Mouse (Mus musculus): ENCODE results near the gene Rarb. TPM values are rescaled to one million over a fixed set of nuclear protein-coding genes. Genes with fewer than 3 reads are reported as not detected.
"Not testable (repeated sequence)": the region's sequence is repeated elsewhere in the genome, so short reads cannot be mapped to it uniquely, and the experiment has no call there.

Rarb gene
- total RNA-seq (2021) = 1 to 10 TPM; 7.3 to 9.6 TPM
- long read RNA-seq, experiment 1, partial matches to known transcripts = 0 of 1 reads
- long read RNA-seq, experiment 1, other reads (novel, unspliced or antisense) = 0 of 1 reads
- long read RNA-seq, experiment 2, partial matches to known transcripts = 1 of 8 reads
- long read RNA-seq, experiment 2, other reads (novel, unspliced or antisense) = 2 of 8 reads

- DNase-seq = no peak
These were observed at the start of gene Rarb for GRCm38 (mm10) chr14:16818602-16819250. Rarb (minus strand) TSS chr14:16819156.

DNA sequence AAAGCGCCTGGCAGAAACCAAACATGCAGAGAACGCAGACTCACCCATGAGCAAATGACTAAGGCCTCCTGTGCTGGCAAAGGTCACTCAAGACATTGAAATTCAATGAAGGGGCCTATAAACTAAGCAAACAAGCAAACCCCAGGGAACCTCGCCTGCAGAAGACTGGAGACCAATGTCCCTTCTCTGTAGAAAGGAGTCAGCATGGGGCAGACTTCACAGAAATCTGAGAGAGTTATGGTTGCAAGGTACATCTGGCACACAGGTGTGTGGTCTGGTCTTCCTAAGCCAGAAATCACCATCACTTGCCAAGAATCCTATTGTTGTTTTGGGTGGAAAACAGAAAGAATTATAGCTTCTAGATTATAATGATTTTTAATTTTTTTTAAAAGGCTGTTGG lies 23.1 kb upstream of the Rarb start:
- no peak for DNase-seq

DNA sequence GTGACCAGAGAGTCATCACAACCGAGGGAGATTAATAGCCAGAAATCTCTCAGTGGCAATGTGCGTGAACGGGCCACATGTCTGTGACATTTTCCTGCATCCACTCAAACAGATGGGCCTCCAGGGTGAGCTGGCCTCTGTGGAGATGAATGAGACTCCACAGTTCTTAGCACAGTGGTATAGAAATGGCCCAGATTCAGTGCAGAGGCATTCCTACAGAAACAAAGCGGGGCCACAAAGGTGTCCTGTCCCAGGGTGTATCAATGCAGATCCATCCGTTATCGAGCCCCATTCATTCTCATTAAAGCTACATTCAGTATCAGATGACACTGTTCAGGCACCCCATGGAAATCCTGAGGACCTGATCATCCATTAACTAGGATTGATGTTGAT lies 22.6 kb upstream of the Rarb start:
- no peak for DNase-seq

GRCm38 (mm10) chr14:16840951-16841596 lies 22.1 kb upstream of the Rarb start:
- peak; percentile 39 for DNase-seq

DNA sequence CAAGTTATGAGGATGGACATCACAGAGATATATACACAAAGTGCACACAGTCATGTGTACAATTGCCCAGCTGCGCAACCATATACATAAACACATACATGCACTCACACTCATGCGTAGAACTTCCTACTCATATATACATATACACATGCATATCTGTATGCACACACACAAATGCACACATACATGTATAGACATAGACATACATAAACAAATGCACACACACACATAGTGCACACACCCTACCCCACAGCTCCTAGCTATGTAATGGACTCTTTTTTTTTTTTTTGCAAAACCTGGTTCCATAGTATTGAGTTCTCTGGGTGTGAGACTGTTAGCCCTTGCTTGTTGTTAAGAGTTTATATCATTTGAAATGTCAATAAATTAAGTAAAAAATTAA lies 21.2 kb upstream of the Rarb start:
- no peak for DNase-seq

GRCm38 (mm10) chr14:16815096-16815741 lies 3.7 kb downstream of the Rarb start:
- DNase-seq = no peak

DNA sequence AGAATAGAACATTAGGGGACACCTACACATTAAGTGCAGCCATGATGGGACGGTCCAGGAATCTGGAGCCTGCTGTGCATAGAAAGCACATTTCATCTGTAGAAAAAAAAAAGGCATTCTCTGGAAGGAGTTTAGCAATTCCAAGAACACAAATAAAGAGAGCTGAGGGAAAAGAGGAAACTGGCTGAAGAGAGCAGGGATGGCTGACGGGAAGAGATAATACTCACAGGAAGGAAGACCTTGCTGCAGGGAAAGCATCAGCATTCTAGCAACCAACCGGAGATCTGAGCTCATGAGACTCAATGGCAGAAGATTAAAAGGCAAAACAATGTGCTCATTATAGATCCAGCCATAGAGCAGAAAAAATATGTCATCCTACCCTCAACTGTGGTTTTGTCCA lies 12.8 kb downstream of the Rarb start:
- DNase-seq = no peak

DNA sequence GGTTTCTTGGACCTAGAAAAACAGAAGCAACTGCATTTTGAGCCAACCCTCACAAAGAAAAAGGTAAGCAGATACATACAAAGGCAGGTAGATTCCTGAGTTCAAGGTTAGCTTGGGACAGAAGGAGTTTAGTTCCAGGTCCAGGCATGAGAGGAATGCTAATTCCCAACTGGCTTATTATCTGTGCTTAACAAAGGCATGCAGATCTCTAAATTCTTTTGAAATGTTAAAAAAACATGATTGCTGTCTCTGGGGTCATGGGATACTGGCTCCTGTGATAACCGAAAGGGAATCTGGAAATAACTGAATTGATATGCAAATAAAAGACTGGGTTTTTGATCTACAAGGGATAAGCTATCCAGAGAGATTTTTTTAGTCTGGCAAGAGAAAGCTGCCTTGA lies 28.8 kb downstream of the Rarb start:
- DNase-seq = no peak

- no peak for DNase-seq
These were observed 36.9 kb downstream of the Rarb start for GRCm38 (mm10) chr14:16781942-16782541.

- no peak for DNase-seq
These were observed 42.1 kb downstream of the Rarb start for GRCm38 (mm10) chr14:16776723-16777381.

DNA sequence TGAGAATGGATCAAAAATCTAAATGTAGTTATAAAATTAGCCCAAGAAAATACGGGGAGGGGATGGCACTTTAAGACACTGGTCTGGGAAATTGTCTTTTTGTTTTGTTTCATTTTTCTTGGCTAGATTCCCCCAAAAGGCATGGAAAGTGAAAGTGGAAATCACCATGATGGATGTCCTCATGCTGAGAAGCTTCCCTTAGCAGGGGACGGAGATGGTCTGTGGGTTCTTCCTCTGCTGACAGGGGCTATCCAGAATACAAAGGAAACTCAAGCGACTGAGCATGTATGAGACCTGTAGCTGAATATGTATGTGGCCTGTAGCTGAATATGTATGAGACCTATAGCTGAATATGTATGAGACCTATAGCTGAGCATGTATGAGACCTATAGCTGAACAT lies 46.0 kb downstream of the Rarb start:
- no peak for DNase-seq

- no peak for DNase-seq
These were observed 53.1 kb downstream of the Rarb start for GRCm38 (mm10) chr14:16765891-16766290.

- DNase-seq = no peak
These were observed 56.2 kb downstream of the Rarb start for GRCm38 (mm10) chr14:16762773-16763172.

DNA sequence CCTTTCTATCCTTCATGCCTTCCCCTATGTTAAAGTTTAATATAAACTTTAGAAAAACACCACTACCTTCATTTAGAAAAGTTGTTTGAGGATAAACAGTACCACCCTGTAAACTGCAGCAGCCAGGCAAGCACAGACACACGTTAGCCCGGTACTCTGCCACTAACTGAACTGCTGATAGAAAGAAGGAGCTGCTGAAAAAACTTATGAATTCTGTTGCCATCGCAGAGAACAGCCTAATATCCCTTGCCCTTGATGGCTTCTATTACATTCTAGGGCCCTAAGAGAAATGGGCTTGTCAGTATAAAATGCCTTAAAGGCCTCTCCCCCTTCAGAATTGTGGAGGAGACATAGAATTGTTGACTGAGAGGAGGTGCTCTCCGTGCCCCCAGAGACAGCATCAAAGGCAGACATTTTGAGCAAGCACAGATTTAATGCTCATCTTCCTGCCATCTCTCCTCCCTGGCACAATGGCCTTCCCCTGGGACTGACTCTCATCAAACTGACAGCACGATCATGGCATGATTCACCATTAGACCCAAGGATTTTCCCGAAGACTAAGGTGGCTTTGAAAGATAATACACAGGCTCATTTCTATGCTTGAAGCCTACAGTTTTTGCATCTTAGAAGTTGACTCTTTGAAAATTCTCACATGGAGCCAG lies 60.1 kb downstream of the Rarb start:
- DNase-seq = no peak

DNA sequence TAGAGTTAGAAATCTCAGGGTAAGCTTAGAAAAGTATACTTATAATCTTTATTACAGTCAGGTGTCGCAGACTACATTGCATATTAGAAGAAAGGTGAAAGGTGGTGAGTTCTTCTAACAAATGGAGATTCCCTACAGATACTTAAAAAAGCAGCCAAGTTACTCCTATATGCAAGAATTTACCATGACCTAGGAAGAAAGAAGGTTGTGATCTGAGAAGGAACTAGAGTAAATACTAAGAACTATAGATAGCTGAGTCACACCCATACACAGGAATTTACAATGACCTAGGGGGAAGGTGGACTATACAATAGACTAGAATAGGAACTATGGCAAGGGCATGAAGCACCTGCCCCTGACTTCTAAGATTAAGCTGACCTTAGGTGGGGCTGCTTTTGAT lies 63.4 kb downstream of the Rarb start:
- not testable (repeated sequence) for DNase-seq

DNA sequence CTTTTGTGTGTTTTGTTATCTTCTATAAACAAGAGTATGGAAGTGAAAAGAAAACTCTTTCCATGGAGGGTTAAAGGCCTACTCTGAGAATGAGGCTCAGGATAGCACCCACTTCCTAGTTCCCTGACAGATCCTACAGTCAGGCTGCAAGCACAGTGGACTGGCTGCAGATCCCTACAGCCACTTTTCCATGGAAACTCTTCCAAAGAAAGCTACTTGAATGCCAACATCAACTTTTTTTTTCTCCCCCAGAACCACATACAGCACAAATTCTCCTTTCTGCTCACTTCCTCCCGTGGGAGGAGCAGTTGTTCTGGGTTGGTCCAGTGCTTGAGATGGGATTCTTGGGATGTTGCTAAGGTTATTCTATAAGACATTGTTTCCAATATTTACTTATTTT lies 66.3 kb downstream of the Rarb start:
- no peak for DNase-seq

DNA sequence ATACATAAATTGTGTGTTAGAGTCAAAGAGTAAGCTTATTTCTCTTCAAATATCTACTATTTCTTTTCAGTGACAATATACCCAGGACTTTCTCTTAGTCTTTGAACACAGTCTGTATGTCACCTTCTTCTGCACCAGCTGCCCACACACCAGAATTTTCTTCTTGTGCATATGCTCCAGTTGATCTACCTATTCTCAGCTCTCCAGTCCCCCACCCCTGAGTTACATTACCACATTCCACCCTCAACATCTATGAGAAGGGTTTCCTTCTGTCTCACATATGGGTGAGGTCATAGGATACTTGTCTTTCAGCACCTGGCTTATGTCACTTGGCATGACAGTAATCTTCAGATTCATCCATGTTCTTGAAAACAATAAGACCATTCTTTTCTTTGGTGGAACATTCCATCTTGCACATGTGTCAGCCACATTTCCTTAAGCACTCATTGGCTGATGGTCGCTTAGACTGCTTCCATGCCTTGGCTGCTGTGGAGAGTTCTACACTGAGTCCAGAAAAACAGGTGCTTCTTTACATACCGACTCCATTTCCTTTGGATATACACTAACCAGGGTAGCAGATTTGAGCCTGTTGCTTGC lies 71.9 kb downstream of the Rarb start:
- DNase-seq = no peak

DNA sequence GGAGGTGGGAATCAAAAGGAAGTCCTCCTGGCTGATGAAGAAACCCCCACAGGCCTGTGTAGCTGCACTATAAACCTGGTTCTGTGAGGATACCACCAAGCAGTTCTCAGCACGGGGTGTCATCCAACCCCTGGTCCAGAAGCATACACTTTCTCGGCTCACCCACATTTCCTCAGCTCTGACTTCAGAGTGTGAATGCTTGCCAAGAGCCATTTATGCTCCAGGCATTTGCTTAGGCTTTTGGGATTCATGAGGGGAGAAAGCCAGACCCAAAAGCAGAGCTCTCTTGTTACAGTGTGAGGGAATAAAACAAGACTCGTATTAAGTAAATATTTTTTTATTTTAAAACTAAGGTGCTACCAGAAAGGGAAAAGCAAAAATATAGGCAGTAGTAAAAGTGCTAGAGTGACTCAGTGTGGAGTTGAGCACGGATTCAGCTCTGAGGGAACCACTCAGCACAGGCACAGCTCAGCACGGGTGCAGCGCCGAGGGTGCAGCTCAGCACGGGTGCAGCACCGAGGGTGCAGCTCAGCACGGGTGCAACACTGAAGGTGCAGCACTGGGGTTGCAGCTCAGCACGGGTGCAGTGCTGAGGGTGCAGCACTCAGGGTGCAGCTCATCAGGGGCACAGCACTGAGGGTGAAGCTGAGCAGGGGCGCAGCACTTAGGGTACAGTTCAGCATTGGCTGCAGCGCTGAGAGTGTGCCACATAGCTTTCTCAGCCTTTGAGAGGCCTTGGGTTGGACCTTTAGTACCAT lies 77.8 kb downstream of the Rarb start:
- no peak for DNase-seq

GRCm38 (mm10) chr14:16738538-16738937 lies 80.4 kb downstream of the Rarb start:
- no peak for DNase-seq

GRCm38 (mm10) chr14:16737781-16738180 lies 81.2 kb downstream of the Rarb start:
- DNase-seq = no peak
